Mouse (Mus musculus) layer of hippocampus, postnatal 25 days (tissue): ENCODE data around the gene Selenop. TPM values are rescaled to one million over a fixed set of nuclear protein-coding genes. Genes with fewer than 3 reads are reported as not detected.
"Not testable (repeated sequence)": the region's sequence is repeated elsewhere in the genome, so short reads cannot be mapped to it uniquely, and the experiment has no call there.

Experiments
- DNase-seq, 2 experiments: peaks; one replicate each; pipeline ENCODE4 v3.0.0; 2022; ENCODE audit warnings: mixed read lengths in 2 of 2, low spot score in 1 of 2; ENCODE audit errors: extremely low spot score in 1 of 2
- total RNA-seq, 2 experiments: library from RNA; stranded (reverse); gene quantifications; 2 replicates each; pipeline ENCODE4 v1.2.3; 2021

The Selenop gene
- 100 to 1,000 TPM; 290 to 344 TPM for total RNA-seq

- DNase-seq = no peak
Observed at GRCm38 (mm10) chr15:3268247-3268646, at the start of gene Selenop. Gene Selenop (plus strand): TSS chr15:3268547.

- not testable (repeated sequence) for DNase-seq
Observed at GRCm38 (mm10) chr15:3218668-3219067, 49.7 kb upstream of the Selenop start.

- no peak for DNase-seq
Observed at GRCm38 (mm10) chr15:3222803-3223437, 45.4 kb upstream of the Selenop start.

GRCm38 (mm10) chr15:3226573-3226972 is 41.8 kb upstream of the Selenop start:
- no peak for DNase-seq

- no peak for DNase-seq
Observed at GRCm38 (mm10) chr15:3228185-3228584, 40.2 kb upstream of the Selenop start.

- DNase-seq = no peak
Observed at GRCm38 (mm10) chr15:3228990-3229389, 39.4 kb upstream of the Selenop start.

GRCm38 (mm10) chr15:3231004-3231403 is 37.3 kb upstream of the Selenop start:
- DNase-seq = no peak

- no peak for DNase-seq
Observed at GRCm38 (mm10) chr15:3232168-3232835, 36.0 kb upstream of the Selenop start.

GRCm38 (mm10) chr15:3233837-3234551 is 34.4 kb upstream of the Selenop start:
- DNase-seq = no peak

- no peak for DNase-seq
Observed at GRCm38 (mm10) chr15:3236338-3236737, 32.0 kb upstream of the Selenop start.

GRCm38 (mm10) chr15:3237963-3238362 is 30.4 kb upstream of the Selenop start:
- DNase-seq = no peak

GRCm38 (mm10) chr15:3245036-3245435 is 23.3 kb upstream of the Selenop start:
- not testable (repeated sequence) for DNase-seq

GRCm38 (mm10) chr15:3250620-3251019 is 17.7 kb upstream of the Selenop start:
- no peak for DNase-seq

- no peak for DNase-seq
Observed at GRCm38 (mm10) chr15:3251031-3251717, 17.2 kb upstream of the Selenop start.

- DNase-seq = no peak
Observed at GRCm38 (mm10) chr15:3251718-3252067, 16.7 kb upstream of the Selenop start.

- DNase-seq = no peak
Observed at GRCm38 (mm10) chr15:3259025-3259424, 9.3 kb upstream of the Selenop start.

- no peak for DNase-seq
Observed at GRCm38 (mm10) chr15:3260309-3260708, 8.0 kb upstream of the Selenop start.

GRCm38 (mm10) chr15:3262883-3263282 is 5.5 kb upstream of the Selenop start:
- no peak for DNase-seq

- DNase-seq = no peak
Observed at GRCm38 (mm10) chr15:3264293-3264692, 4.1 kb upstream of the Selenop start.

- no peak for DNase-seq
Observed at GRCm38 (mm10) chr15:3264828-3265227, 3.5 kb upstream of the Selenop start.

GRCm38 (mm10) chr15:3269496-3269895 is 1.1 kb downstream of the Selenop start:
- no peak for DNase-seq
